Mouse (Mus musculus) MEL (cell line): ENCODE measurements at regions not wholly inside any gene's neighbourhood (a gene's known extent, or its start where the extent isn't known, plus 50 kb on each side); places are given as distances from the start of the nearest gene placed in this dataset.

Experiments used
- DNase-seq: peaks from one replicate; pipeline ENCODE4 v3.0.0; 2011; ENCODE audit warnings: low read depth, low spot score
- H3K27ac ChIP-seq: 2 replicates; pipeline ENCODE4 v1.5.1; 2012; ENCODE audit warnings: low read depth, mild to moderate bottlenecking, control low read depth, low read length, moderate library complexity; ENCODE audit not compliant: control insufficient read depth
- H3K27me3 ChIP-seq, 2 experiments: fragments of 150-350 bp in 1 of 2; sonication (generic) in 1 of 2; 2 replicates each; pipeline ENCODE4 v1.6.1; 2012; ENCODE audit warnings: low read length in 2 of 2, mild to moderate bottlenecking in 2 of 2, improper control_type of control experiment in 1 of 2, moderate library complexity in 1 of 2; ENCODE audit not compliant: insufficient read depth in 2 of 2, control insufficient read depth in 1 of 2
- H3K36me3 ChIP-seq, 2 experiments: 2 replicates each; pipeline ENCODE4 v1.6.1; 2012 to 2014; ENCODE audit warnings: low read length in 2 of 2, improper control_type of control experiment in 1 of 2, inconsistent platforms in 1 of 2, mild to moderate bottlenecking in 1 of 2; ENCODE audit not compliant: insufficient read depth in 2 of 2, control insufficient read depth in 1 of 2
- H3K4me1 ChIP-seq, 2 experiments: fragments of 150-350 bp in 1 of 2; sonication (generic) in 1 of 2; 2 replicates each; pipeline ENCODE4 v1.6.1; 2012; ENCODE audit warnings: low read length in 2 of 2, improper control_type of control experiment in 1 of 2, mild to moderate bottlenecking in 1 of 2; ENCODE audit not compliant: insufficient read depth in 2 of 2, control insufficient read depth in 1 of 2
- H3K4me3 ChIP-seq, 2 experiments: fragments of 150-350 bp in 1 of 2; sonication (generic) in 1 of 2; 2 replicates each; pipeline ENCODE4 v1.5.1; 2012; ENCODE audit warnings: low read depth in 2 of 2, low read length in 2 of 2, mild to moderate bottlenecking in 2 of 2, moderate library complexity in 2 of 2, control low read depth in 1 of 2, improper control_type of control experiment in 1 of 2; ENCODE audit not compliant: control insufficient read depth in 1 of 2, insufficient read depth in 1 of 2
- H3K79me2 ChIP-seq: 2 replicates; pipeline ENCODE4 v1.6.1; 2012; ENCODE audit warnings: mild to moderate bottlenecking, low read length, moderate library complexity; ENCODE audit not compliant: control insufficient read depth, poor library complexity, insufficient read depth
- H3K9ac ChIP-seq: 2 replicates; pipeline ENCODE4 v1.6.1; 2012; ENCODE audit warnings: low read depth, mild to moderate bottlenecking, control low read depth, low read length, moderate library complexity; ENCODE audit not compliant: control insufficient read depth, poor library complexity, severe bottlenecking
- H3K9me3 ChIP-seq: fragments of 150-350 bp; sonication (generic); replicated peaks from 2 replicates; pipeline ENCODE4 v1.6.1; 2012; ENCODE audit warnings: mild to moderate bottlenecking, low read length, improper control_type of control experiment, moderate library complexity; ENCODE audit not compliant: insufficient read depth
- BHLHE40 ChIP-seq: IDR thresholded peaks from 2 replicates; pipeline ENCODE4 v1.6.1; 2012; ENCODE audit warnings: low read depth, mild to moderate bottlenecking, inconsistent platforms, low read length, improper control_type of control experiment, borderline replicate concordance
- CHD2 ChIP-seq: IDR thresholded peaks from 2 replicates; pipeline ENCODE4 v1.6.1; 2011; ENCODE audit warnings: low read length, improper control_type of control experiment
- CTCF ChIP-seq, 3 experiments: IDR thresholded peaks in 2 of 3; conservative IDR thresholded peaks in 1 of 3; 2 replicates each; pipeline ENCODE4 v1.5.1; 2011 to 2012; ENCODE audit warnings: low read length in 3 of 3, low read depth in 2 of 3, mild to moderate bottlenecking in 2 of 3, improper control_type of control experiment in 1 of 3, inconsistent platforms in 1 of 3, mixed read lengths in 1 of 3, moderate library complexity in 1 of 3; ENCODE audit not compliant: control insufficient read depth in 1 of 3, insufficient read depth in 1 of 3, poor library complexity in 1 of 3, severe bottlenecking in 1 of 3
- EP300 ChIP-seq, 2 experiments: IDR thresholded peaks; 2 replicates each; pipeline ENCODE4 v1.6.1; 2011; ENCODE audit warnings: improper control_type of control experiment in 2 of 2, low read length in 2 of 2, low read depth in 1 of 2, mild to moderate bottlenecking in 1 of 2
- GATA1 ChIP-seq: IDR thresholded peaks from 2 replicates; pipeline ENCODE4 v1.6.1; 2011; ENCODE audit warnings: low read depth, low read length, improper control_type of control experiment
- HCFC1 ChIP-seq: IDR thresholded peaks from 2 replicates; pipeline ENCODE4 v1.6.1; 2012; ENCODE audit warnings: low read depth, mild to moderate bottlenecking, inconsistent platforms, low read length, improper control_type of control experiment, moderate library complexity
- KAT2A ChIP-seq: conservative IDR thresholded peaks from 2 replicates; pipeline ENCODE4 v1.6.1; 2012; ENCODE audit warnings: low read depth, low read length, improper control_type of control experiment, inconsistent platforms
- MAX ChIP-seq: IDR thresholded peaks from 2 replicates; pipeline ENCODE4 v1.6.1; 2011; ENCODE audit warnings: low read length, improper control_type of control experiment
- MEF2A ChIP-seq: IDR thresholded peaks from 2 replicates; pipeline ENCODE4 v1.6.1; 2014; ENCODE audit warnings: low read depth, mild to moderate bottlenecking, inconsistent platforms, low read length, improper control_type of control experiment; ENCODE audit not compliant: poor library complexity, insufficient replicate concordance, severe bottlenecking; ENCODE audit errors: extremely low read depth
- MXI1 ChIP-seq: IDR thresholded peaks from 2 replicates; pipeline ENCODE4 v1.6.1; 2011; ENCODE audit warnings: mild to moderate bottlenecking, low read depth, low read length, improper control_type of control experiment
- MYC ChIP-seq: IDR thresholded peaks from 2 replicates; pipeline ENCODE4 v1.6.1; 2011; ENCODE audit warnings: low read depth, mild to moderate bottlenecking, low read length, improper control_type of control experiment, moderate library complexity
- NRF1 ChIP-seq: IDR thresholded peaks from 2 replicates; pipeline ENCODE4 v1.6.1; 2014; ENCODE audit warnings: low read depth, mild to moderate bottlenecking, inconsistent platforms, low read length, improper control_type of control experiment, moderate library complexity; ENCODE audit not compliant: poor library complexity, insufficient read depth, severe bottlenecking
- POLR2A ChIP-seq, 2 experiments: IDR thresholded peaks; 2 replicates each; pipeline ENCODE4 v1.6.1; 2011 to 2012; ENCODE audit warnings: low read length in 2 of 2, mild to moderate bottlenecking in 2 of 2, control low read depth in 1 of 2, improper control_type of control experiment in 1 of 2, low read depth in 1 of 2, moderate library complexity in 1 of 2; ENCODE audit not compliant: control insufficient read depth in 1 of 2, insufficient read depth in 1 of 2, poor library complexity in 1 of 2
- POLR2AphosphoS2 ChIP-seq: IDR thresholded peaks from 2 replicates; pipeline ENCODE4 v1.6.1; 2011; ENCODE audit warnings: low read length, improper control_type of control experiment
- RAD21 ChIP-seq: IDR thresholded peaks from 2 replicates; pipeline ENCODE4 v1.6.1; 2011; ENCODE audit warnings: mild to moderate bottlenecking, low read depth, low read length, improper control_type of control experiment
- RCOR1 ChIP-seq: IDR thresholded peaks from 2 replicates; pipeline ENCODE4 v1.6.1; 2012; ENCODE audit warnings: low read depth, mild to moderate bottlenecking, inconsistent platforms, low read length, improper control_type of control experiment
- TAL1 ChIP-seq: IDR thresholded peaks from 2 replicates; pipeline ENCODE4 v1.6.1; 2012; ENCODE audit warnings: mild to moderate bottlenecking, inconsistent platforms, low read length, moderate library complexity, mixed read lengths
- TBP ChIP-seq: IDR thresholded peaks from 2 replicates; pipeline ENCODE4 v1.8.0; 2011; ENCODE audit warnings: low read depth, low read length, improper control_type of control experiment
- UBTF ChIP-seq: IDR thresholded peaks from 2 replicates; pipeline ENCODE4 v1.6.1; 2012; ENCODE audit warnings: low read depth, mild to moderate bottlenecking, inconsistent platforms, low read length, improper control_type of control experiment, moderate library complexity, borderline replicate concordance; ENCODE audit not compliant: insufficient read depth
- USF1 ChIP-seq: IDR thresholded peaks from 2 replicates; pipeline ENCODE4 v1.6.1; 2014; ENCODE audit warnings: low read depth, mild to moderate bottlenecking, inconsistent platforms, low read length, improper control_type of control experiment, moderate library complexity
- ZC3H11A ChIP-seq: IDR thresholded peaks from 2 replicates; pipeline ENCODE4 v1.6.1; 2012; ENCODE audit warnings: low read depth, mild to moderate bottlenecking, inconsistent platforms, low read length, improper control_type of control experiment
- ZMIZ1 ChIP-seq: IDR thresholded peaks from 2 replicates; pipeline ENCODE4 v1.6.1; 2012; ENCODE audit warnings: low read depth, mild to moderate bottlenecking, inconsistent platforms, low read length, improper control_type of control experiment, moderate library complexity

DNA sequence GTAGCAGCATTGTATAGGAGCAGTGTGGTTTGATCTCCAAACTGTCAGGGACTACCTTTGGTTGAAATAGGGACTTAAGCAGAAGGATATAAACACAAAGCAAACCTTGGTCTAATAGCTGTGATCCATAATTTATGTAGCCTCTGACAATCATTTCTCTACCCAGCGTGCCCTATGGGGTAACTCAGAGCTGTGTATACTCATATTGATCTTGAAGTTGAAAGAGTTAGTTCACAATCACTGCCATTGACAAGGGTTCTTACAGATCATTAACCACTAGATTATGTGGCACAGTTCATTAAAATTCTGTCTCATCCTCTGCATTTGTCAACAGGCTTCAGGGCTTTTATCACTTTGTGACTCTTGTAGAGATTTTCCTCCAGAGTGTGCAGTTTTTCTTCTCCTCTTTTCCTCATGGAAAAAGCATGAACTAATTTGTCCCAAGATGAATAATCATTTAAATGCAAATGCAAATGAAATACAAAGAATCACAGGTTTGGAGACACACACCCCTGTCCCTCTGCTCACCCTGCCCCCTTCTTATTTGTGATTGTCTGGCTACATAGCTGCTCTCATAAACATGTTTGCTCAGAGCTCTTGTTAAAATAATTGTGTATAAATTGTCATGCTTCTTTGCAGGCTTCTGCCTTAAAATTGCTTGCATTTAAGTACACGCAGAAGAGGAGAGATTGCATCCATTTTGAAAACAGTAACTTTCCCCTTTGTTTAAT is 280.3 kb downstream of the Pdzph1 start:
- Histone ChIP-seq H3K36me3 (no peaks in the 10 kb centered on the region), H3K9ac (no peak overlapping the region), H3K4me3 (no peak overlapping the region), H3K4me1 (no peaks in the 10 kb centered on the region), H3K27ac (no peak overlapping the region), H3K9me3 (no peaks in the 10 kb centered on the region), H3K27me3 (no peaks in the 10 kb centered on the region), H3K79me2 (no peaks in the 10 kb centered on the region)
- no peak for DNase-seq
- TF ChIP-seq MXI1: no peak
- TF ChIP-seq EP300 (IDR thresholded peaks at IDR 0.05; ENCODE audit: low read depth in 1 of 2, low read length in 2 of 2): no peak
- no peak for TF ChIP-seq TBP
- no peak for TF ChIP-seq CTCF (IDR thresholded peaks at IDR 0.05 in 2 of 3, conservative IDR thresholded peaks at IDR 0.05 in 1 of 3; ENCODE audit: control insufficient read depth in 1 of 3, insufficient read depth in 1 of 3, low read depth in 2 of 3, low read length in 3 of 3, poor library complexity in 1 of 3, severe bottlenecking in 1 of 3)
- TF ChIP-seq POLR2AphosphoS2: no peak
- TF ChIP-seq HCFC1: no peak
- no peak for TF ChIP-seq TAL1
- TF ChIP-seq BHLHE40: no peak
- no peak for TF ChIP-seq CHD2

GRCm38 (mm10) chr17:58690211-58690610 is 301.0 kb downstream of the Pdzph1 start:
- Histone ChIP-seq H3K27ac (no peak overlapping the region), H3K36me3 (no peaks in the 10 kb centered on the region), H3K79me2 (no peaks in the 10 kb centered on the region), H3K27me3 (no peaks in the 10 kb centered on the region), H3K9me3 (no peaks in the 10 kb centered on the region), H3K4me1 (no peaks in the 10 kb centered on the region), H3K4me3 (no peak overlapping the region), H3K9ac (no peak overlapping the region)
- DNase-seq: no peak
- no peak for TF ChIP-seq CHD2
- no peak for TF ChIP-seq HCFC1
- TF ChIP-seq GATA1: no peak
- no peak for TF ChIP-seq MAX
- no peak for TF ChIP-seq RCOR1
- no peak for TF ChIP-seq ZMIZ1
- TF ChIP-seq RAD21: no peak
- no peak for TF ChIP-seq NRF1
- no peak for TF ChIP-seq USF1
- no peak for TF ChIP-seq MYC
- TF ChIP-seq ZC3H11A: no peak
- no peak for TF ChIP-seq CTCF (IDR thresholded peaks at IDR 0.05 in 2 of 3, conservative IDR thresholded peaks at IDR 0.05 in 1 of 3; ENCODE audit: control insufficient read depth in 1 of 3, insufficient read depth in 1 of 3, low read depth in 2 of 3, low read length in 3 of 3, poor library complexity in 1 of 3, severe bottlenecking in 1 of 3)
- no peak for TF ChIP-seq POLR2A (IDR thresholded peaks at IDR 0.05; ENCODE audit: control insufficient read depth in 1 of 2, insufficient read depth in 1 of 2, low read depth in 1 of 2, low read length in 2 of 2, poor library complexity in 1 of 2)
- no peak for TF ChIP-seq MEF2A
- TF ChIP-seq KAT2A: no peak
- TF ChIP-seq UBTF: no peak
